Mouse (Mus musculus): Measurements from ENCODE around the gene Zmynd11. TPM values are rescaled to one million over a fixed set of nuclear protein-coding genes. Genes with fewer than 3 reads are reported as not detected.

Zmynd11 gene
- polyA plus RNA-seq, 1 experiment, result 0.62 TPM

DNA sequence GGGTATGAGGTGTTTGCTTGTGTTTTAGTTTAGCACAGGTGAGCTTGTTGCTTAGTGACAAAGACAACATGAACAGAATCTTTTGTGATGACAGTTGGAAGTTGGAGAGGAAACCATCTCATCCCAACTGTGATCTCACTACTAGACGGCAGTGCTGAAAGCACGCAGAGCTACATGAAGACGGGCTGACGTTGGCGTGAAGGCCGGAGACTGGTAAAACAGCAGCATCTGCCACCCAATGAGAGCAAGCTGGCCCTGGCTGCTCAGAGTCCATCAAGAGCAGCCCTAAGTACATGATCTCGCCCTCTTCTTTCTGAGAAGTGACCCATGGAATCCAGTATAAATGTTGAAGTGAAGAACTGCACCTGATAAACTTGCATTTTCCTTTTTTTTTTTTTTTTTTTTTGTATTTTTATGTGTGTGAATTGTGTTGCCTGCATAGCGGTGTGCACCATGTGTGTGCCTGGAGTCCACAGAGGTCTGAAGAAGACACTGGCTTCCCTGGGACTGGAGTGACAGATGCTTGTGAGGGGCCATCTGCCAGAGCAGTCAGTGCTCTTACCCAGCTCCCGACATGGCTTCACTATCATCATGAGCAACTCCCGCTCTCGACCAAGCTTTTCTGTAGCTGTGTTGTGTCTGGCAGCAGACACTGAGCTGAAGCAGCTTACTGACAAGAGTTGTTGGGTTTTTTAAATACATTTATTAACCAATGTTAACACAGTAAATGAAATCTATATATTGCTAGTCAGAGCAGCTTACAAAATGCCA is 80.8 kb downstream of the Zmynd11 start:
- no peak overlapping the region for H3K4me3 ChIP-seq (replicated peaks)
- no peaks in the 10 kb centered on the region for H3K4me1 ChIP-seq (ENCODE audit: control insufficient read depth)
- no peaks in the 10 kb centered on the region for H3K27me3 ChIP-seq (ENCODE audit: control insufficient read depth)
- no peaks in the 10 kb centered on the region for H3K9me3 ChIP-seq (ENCODE audit: control insufficient read depth, low read length)
- TF ChIP-seq GATA1 (IDR thresholded peaks at IDR 0.05; ENCODE audit: low read length), result no peak
- TF ChIP-seq TAL1 (IDR thresholded peaks at IDR 0.05; ENCODE audit: low read length), result no peak
- H3K36me3 ChIP-seq (ENCODE audit: control insufficient read depth), result peaks cover 57% of the 10 kb centered on the region

- Histone ChIP-seq H3K4me3 (replicated peaks) (no peak overlapping the region), H3K4me1 (ENCODE audit: control insufficient read depth) (no peaks in the 10 kb centered on the region), H3K36me3 (ENCODE audit: control insufficient read depth) (peaks cover 47% of the 10 kb centered on the region), H3K9me3 (ENCODE audit: control insufficient read depth, low read length) (no peaks in the 10 kb centered on the region), H3K27me3 (ENCODE audit: control insufficient read depth) (no peaks in the 10 kb centered on the region)
- TF ChIP-seq TAL1 (IDR thresholded peaks at IDR 0.05; ENCODE audit: low read length) (no peak), GATA1 (IDR thresholded peaks at IDR 0.05; ENCODE audit: low read length) (no peak)
Measured at GRCm38 (mm10) chr13:9683280-9683679, 81.8 kb downstream of the Zmynd11 start.

DNA sequence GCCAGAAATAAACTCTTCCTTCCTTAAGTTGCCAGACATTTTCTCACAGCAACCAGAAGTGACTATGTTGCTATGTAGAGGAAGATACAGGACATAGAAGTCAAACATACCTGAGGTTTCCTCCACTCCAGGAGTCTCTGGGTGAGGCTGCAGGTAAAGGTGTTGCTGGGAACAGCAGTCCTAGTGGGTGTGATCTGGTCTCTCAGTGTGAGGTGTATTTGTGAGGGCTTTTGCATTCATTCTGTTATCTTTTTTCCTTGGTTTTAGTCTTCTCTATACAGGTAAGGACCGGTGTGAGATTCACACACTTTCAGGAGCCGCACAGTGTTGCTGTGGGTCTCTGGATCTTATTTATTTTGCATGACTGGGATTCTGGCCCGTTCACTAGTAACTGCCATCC is 83.6 kb downstream of the Zmynd11 start:
- H3K36me3 ChIP-seq (ENCODE audit: control insufficient read depth), result peaks cover 29% of the 10 kb centered on the region
- TF ChIP-seq TAL1 (IDR thresholded peaks at IDR 0.05; ENCODE audit: low read length) (no peak), GATA1 (IDR thresholded peaks at IDR 0.05; ENCODE audit: low read length) (no peak)
- H3K4me1 ChIP-seq (ENCODE audit: control insufficient read depth), result no peaks in the 10 kb centered on the region
- no peak overlapping the region for H3K4me3 ChIP-seq (replicated peaks)
- H3K9me3 ChIP-seq (ENCODE audit: control insufficient read depth, low read length), result no peaks in the 10 kb centered on the region
- no peaks in the 10 kb centered on the region for H3K27me3 ChIP-seq (ENCODE audit: control insufficient read depth)

DNA sequence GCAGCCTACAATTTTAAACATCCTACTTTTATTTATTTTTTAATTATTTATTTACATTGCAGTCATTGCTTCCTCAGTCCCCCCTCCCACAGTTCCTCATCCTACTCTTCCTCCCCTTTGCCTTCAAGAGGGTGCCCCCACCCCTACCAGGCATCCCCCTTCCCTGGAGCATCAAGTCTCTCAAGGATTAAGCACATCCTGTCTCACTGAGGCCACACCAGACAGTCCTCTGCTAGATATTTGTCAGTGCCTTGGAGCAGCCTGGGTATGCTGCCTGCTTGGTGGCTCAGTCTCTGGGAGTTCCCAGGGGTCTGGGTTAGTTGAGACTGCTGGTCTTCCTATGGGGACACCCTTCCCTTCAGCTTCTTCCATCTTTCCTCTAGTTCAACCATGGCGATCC is 91.0 kb downstream of the Zmynd11 start:
- no peaks in the 10 kb centered on the region for H3K4me1 ChIP-seq (ENCODE audit: control insufficient read depth)
- no peaks in the 10 kb centered on the region for H3K36me3 ChIP-seq (ENCODE audit: control insufficient read depth)
- H3K9me3 ChIP-seq (ENCODE audit: control insufficient read depth, low read length), result 0 out of 2 replicates have a peak, but pooled peaks cover 2% of the 10 kb centered on the region
- TF ChIP-seq GATA1 (IDR thresholded peaks at IDR 0.05; ENCODE audit: low read length), result no peak
- no peak for TF ChIP-seq TAL1 (IDR thresholded peaks at IDR 0.05; ENCODE audit: low read length)
- H3K27me3 ChIP-seq (ENCODE audit: control insufficient read depth), result no peaks in the 10 kb centered on the region
- no peak overlapping the region for H3K4me3 ChIP-seq (replicated peaks)

DNA sequence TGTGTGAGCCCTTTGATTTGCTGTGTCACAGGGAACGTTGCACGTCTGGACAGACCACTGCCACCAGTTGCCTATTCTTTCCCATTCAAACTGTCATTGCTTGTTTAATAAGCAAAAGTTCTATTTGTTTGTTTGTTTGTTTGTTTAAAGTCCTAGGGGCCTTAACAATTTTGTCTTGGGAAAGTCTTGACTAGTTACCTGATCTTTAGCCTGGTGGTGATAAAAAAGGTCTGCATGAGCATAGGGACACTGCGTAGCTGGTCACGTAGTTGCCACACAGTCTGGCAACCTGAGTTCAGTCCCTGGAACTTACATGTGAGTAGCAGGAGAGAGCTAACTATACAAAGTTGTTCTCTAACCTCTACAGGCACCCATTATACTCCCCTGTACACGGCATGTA is 95.9 kb downstream of the Zmynd11 start:
- H3K4me3 ChIP-seq (replicated peaks), result no peak overlapping the region
- H3K4me1 ChIP-seq (ENCODE audit: control insufficient read depth), result no peaks in the 10 kb centered on the region
- H3K9me3 ChIP-seq (ENCODE audit: control insufficient read depth, low read length), result 0 out of 2 replicates have a peak, but pooled peaks cover under 1% of the 10 kb centered on the region
- H3K27me3 ChIP-seq (ENCODE audit: control insufficient read depth), result no peaks in the 10 kb centered on the region
- no peaks in the 10 kb centered on the region for H3K36me3 ChIP-seq (ENCODE audit: control insufficient read depth)
- TF ChIP-seq GATA1 (IDR thresholded peaks at IDR 0.05; ENCODE audit: low read length) (no peak), TAL1 (IDR thresholded peaks at IDR 0.05; ENCODE audit: low read length) (no peak)

GRCm38 (mm10) chr13:9667954-9668496 is 97.1 kb downstream of the Zmynd11 start:
- Histone ChIP-seq H3K36me3 (ENCODE audit: control insufficient read depth) (no peaks in the 10 kb centered on the region), H3K4me3 (replicated peaks) (no peak overlapping the region), H3K4me1 (ENCODE audit: control insufficient read depth) (no peaks in the 10 kb centered on the region), H3K27me3 (ENCODE audit: control insufficient read depth) (no peaks in the 10 kb centered on the region), H3K9me3 (ENCODE audit: control insufficient read depth, low read length) (no peaks in the 10 kb centered on the region)
- TF ChIP-seq GATA1 (IDR thresholded peaks at IDR 0.05; ENCODE audit: low read length) (no peak), TAL1 (IDR thresholded peaks at IDR 0.05; ENCODE audit: low read length) (no peak)

DNA sequence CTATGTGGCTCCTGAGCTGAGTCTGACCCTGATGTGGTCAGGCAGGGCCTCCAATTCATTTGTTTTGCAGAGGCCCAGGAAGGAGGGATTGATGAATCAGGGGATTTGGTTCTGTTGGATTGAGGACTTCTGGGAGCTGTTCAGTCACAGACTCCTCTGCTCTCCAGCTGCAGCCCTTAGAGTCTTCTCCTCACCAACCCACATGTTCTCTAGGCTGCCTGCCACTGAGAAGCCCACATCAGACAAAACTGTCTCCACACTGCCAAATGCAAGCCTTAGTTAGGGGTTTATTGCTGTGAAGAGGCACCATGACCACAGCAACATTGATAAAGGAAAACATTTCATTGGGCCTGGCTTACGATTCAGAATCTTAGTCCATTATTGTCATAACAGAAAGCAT is 101.5 kb downstream of the Zmynd11 start:
- no peak for TF ChIP-seq TAL1 (IDR thresholded peaks at IDR 0.05; ENCODE audit: low read length)
- TF ChIP-seq GATA1 (IDR thresholded peaks at IDR 0.05; ENCODE audit: low read length), result no peak

GRCm38 (mm10) chr13:9660711-9661110 is 104.4 kb downstream of the Zmynd11 start:
- H3K27me3 ChIP-seq (ENCODE audit: control insufficient read depth), result no peaks in the 10 kb centered on the region
- TF ChIP-seq TAL1 (IDR thresholded peaks at IDR 0.05; ENCODE audit: low read length) (no peak), GATA1 (IDR thresholded peaks at IDR 0.05; ENCODE audit: low read length) (no peak)
- H3K36me3 ChIP-seq (ENCODE audit: control insufficient read depth), result no peaks in the 10 kb centered on the region
- H3K4me1 ChIP-seq (ENCODE audit: control insufficient read depth), result peaks cover 9% of the 10 kb centered on the region
- no peak overlapping the region for H3K4me3 ChIP-seq (replicated peaks)
- no peaks in the 10 kb centered on the region for H3K9me3 ChIP-seq (ENCODE audit: control insufficient read depth, low read length)

More for the DNA sequence above, 101.5 kb downstream of the Zmynd11 start:
- Histone ChIP-seq H3K36me3 (ENCODE audit: control insufficient read depth) (no peaks in the 10 kb centered on the region), H3K4me1 (ENCODE audit: control insufficient read depth) (peaks cover 9% of the 10 kb centered on the region), H3K9me3 (ENCODE audit: control insufficient read depth, low read length) (no peaks in the 10 kb centered on the region), H3K27me3 (ENCODE audit: control insufficient read depth) (no peaks in the 10 kb centered on the region), H3K4me3 (replicated peaks) (no peak overlapping the region)

- H3K36me3 ChIP-seq (ENCODE audit: control insufficient read depth), result no peaks in the 10 kb centered on the region
- H3K27me3 ChIP-seq (ENCODE audit: control insufficient read depth), result no peaks in the 10 kb centered on the region
- H3K4me3 ChIP-seq (replicated peaks), result no peak overlapping the region
- TF ChIP-seq TAL1 (IDR thresholded peaks at IDR 0.05; ENCODE audit: low read length) (no peak), GATA1 (IDR thresholded peaks at IDR 0.05; ENCODE audit: low read length) (no peak)
- H3K9me3 ChIP-seq (ENCODE audit: control insufficient read depth, low read length), result no peaks in the 10 kb centered on the region
- peaks cover 9% of the 10 kb centered on the region for H3K4me1 ChIP-seq (ENCODE audit: control insufficient read depth)
Measured at GRCm38 (mm10) chr13:9656613-9657012, 108.5 kb downstream of the Zmynd11 start.
